Mouse (Mus musculus) liver, adult 2 months (tissue): Measurements from ENCODE around the gene Klhdc8b. TPM values are rescaled to one million over a fixed set of nuclear protein-coding genes. Genes with fewer than 3 reads are reported as not detected.

ENCODE experiments used
- DNase-seq: peaks from one replicate; pipeline ENCODE4 v3.0.0-alpha.2; 2011; ENCODE audit warnings: low read depth, low spot score; ENCODE audit errors: extremely low read depth
- H3K27ac ChIP-seq: fragments of 200-500 bp; replicated peaks from 2 replicates; pipeline ENCODE4 v1.5.1; 2012; ENCODE audit warnings: low read depth, mild to moderate bottlenecking, control low read depth, inconsistent platforms, low read length; ENCODE audit not compliant: insufficient read depth
- H3K27me3 ChIP-seq: fragments of 200-500 bp; 2 replicates; pipeline ENCODE4 v1.6.1; 2012; ENCODE audit warnings: mild to moderate bottlenecking, moderate library complexity, low read length, inconsistent platforms; ENCODE audit not compliant: control insufficient read depth, insufficient read depth
- H3K36me3 ChIP-seq: fragments of 200-500 bp; 2 replicates; pipeline ENCODE4 v1.6.1; 2012; ENCODE audit warnings: low read length, inconsistent platforms; ENCODE audit not compliant: control insufficient read depth, insufficient read depth
- H3K4me1 ChIP-seq: fragments of 200-500 bp; 2 replicates; pipeline ENCODE4 v1.6.1; 2011; ENCODE audit warnings: low read length; ENCODE audit not compliant: control insufficient read depth, insufficient read depth
- H3K4me3 ChIP-seq: fragments of 200-500 bp; 2 replicates; pipeline ENCODE4 v1.5.1; 2011; ENCODE audit warnings: low read depth, mild to moderate bottlenecking, control low read depth, low read length, moderate library complexity; ENCODE audit not compliant: insufficient read depth
- H3K79me2 ChIP-seq: fragments of 200-500 bp; 2 replicates; pipeline ENCODE4 v1.6.1; 2012; ENCODE audit warnings: inconsistent platforms, mild to moderate bottlenecking, low read length, moderate library complexity; ENCODE audit not compliant: control insufficient read depth, insufficient read depth
- H3K9ac ChIP-seq: fragments of 200-500 bp; 2 replicates; pipeline ENCODE4 v1.6.1; 2012; ENCODE audit warnings: low read depth, mild to moderate bottlenecking, control low read depth, inconsistent platforms, low read length
- CTCF ChIP-seq: fragments of 200-500 bp; IDR thresholded peaks from 2 replicates; pipeline ENCODE4 v1.5.1; 2011; ENCODE audit warnings: low read depth, low read length, control low read depth
- POLR2A ChIP-seq: fragments of 200-500 bp; IDR thresholded peaks from 2 replicates; pipeline ENCODE4 v1.6.1; 2011; ENCODE audit warnings: low read length, control low read depth; ENCODE audit not compliant: insufficient read depth; ENCODE audit errors: extremely low read depth
- WGBS: fragments of 180-500 bp; shearing (Covaris S2); methylation state at CpG from one replicate; pipeline ENCODE4 v1.1.7; 2018; 5-methylcytosine and 5-hydroxymethylcytosine counted together
- polyA plus RNA-seq: library from polyadenylated mRNA; depleted of rRNA; stranded (reverse); fragments of >200 nt; gene quantifications from 2 replicates; pipeline ENCODE4 v1.2.3, GENCODE M21; 2012
- total RNA-seq: library from RNA; depleted of rRNA; stranded (reverse); fragments of >200 nt; gene quantifications from 2 replicates; pipeline ENCODE4 v1.2.3, GENCODE M21; 2014

Gene Klhdc8b
- total and polyA plus RNA-seq, 2 experiments, result 8.7 to 25.6 TPM

- no peaks in the 10 kb centered on the region for H3K4me1 ChIP-seq
- H3K79me2 ChIP-seq, result no peaks in the 10 kb centered on the region
- peak overlapping the region; percentile 20 for H3K9ac ChIP-seq
- TF ChIP-seq POLR2A (no peak), CTCF (peak; percentile 86)
- DNase-seq, result peak; percentile 43
- no peaks in the 10 kb centered on the region for H3K27me3 ChIP-seq
- peak overlapping the region; percentile 54 for H3K4me3 ChIP-seq
- H3K27ac ChIP-seq, result no peak overlapping the region
- H3K36me3 ChIP-seq, result no peaks in the 10 kb centered on the region
- WGBS, result 6% methylated on average over 40 of the region's 40 CpGs
Measured at GRCm38 (mm10) chr9:108452291-108452906, 9.0 kb downstream of the Klhdc8b start.

- H3K9ac ChIP-seq, result no peak overlapping the region
- DNase-seq, result no peak
- H3K4me3 ChIP-seq, result no peak overlapping the region
- no peak overlapping the region for H3K27ac ChIP-seq
- no peaks in the 10 kb centered on the region for H3K36me3 ChIP-seq
- whole genome bisulfite sequencing, result 84% methylated on average over 6 of the region's 6 CpGs
- TF ChIP-seq POLR2A, result no peak
- no peak for TF ChIP-seq CTCF
- no peaks in the 10 kb centered on the region for H3K27me3 ChIP-seq
- H3K4me1 ChIP-seq, result no peaks in the 10 kb centered on the region
- H3K79me2 ChIP-seq, result no peaks in the 10 kb centered on the region
Measured at GRCm38 (mm10) chr9:108451519-108452160, 9.7 kb downstream of the Klhdc8b start.

GRCm38 (mm10) chr9:108451170-108451493, 10.2 kb downstream of the Klhdc8b start:
- H3K27ac ChIP-seq, result no peak overlapping the region
- WGBS, result 92% methylated on average over 6 of the region's 6 CpGs
- H3K4me3 ChIP-seq, result no peak overlapping the region
- no peaks in the 10 kb centered on the region for H3K27me3 ChIP-seq
- no peak overlapping the region for H3K9ac ChIP-seq
- H3K79me2 ChIP-seq, result no peaks in the 10 kb centered on the region
- no peaks in the 10 kb centered on the region for H3K4me1 ChIP-seq
- no peak for DNase-seq
- no peaks in the 10 kb centered on the region for H3K36me3 ChIP-seq
- TF ChIP-seq POLR2A (no peak), CTCF (no peak)

- no peaks in the 10 kb centered on the region for H3K4me1 ChIP-seq
- H3K27ac ChIP-seq, result no peak overlapping the region
- H3K79me2 ChIP-seq, result no peaks in the 10 kb centered on the region
- DNase-seq, result no peak
- 86% methylated on average over 21 of the region's 21 CpGs for WGBS
- no peaks in the 10 kb centered on the region for H3K27me3 ChIP-seq
- H3K9ac ChIP-seq, result no peak overlapping the region
- no peak overlapping the region for H3K4me3 ChIP-seq
- no peak for TF ChIP-seq CTCF
- no peaks in the 10 kb centered on the region for H3K36me3 ChIP-seq
Measured at GRCm38 (mm10) chr9:108450292-108451169, 10.8 kb downstream of the Klhdc8b start.

- DNase-seq, result no peak
- Histone ChIP-seq H3K27me3 (no peaks in the 10 kb centered on the region), H3K4me1 (no peaks in the 10 kb centered on the region), H3K4me3 (no peak overlapping the region), H3K27ac (no peak overlapping the region), H3K36me3 (no peaks in the 10 kb centered on the region), H3K79me2 (no peaks in the 10 kb centered on the region), H3K9ac (no peak overlapping the region)
- TF ChIP-seq CTCF, result no peak
- TF ChIP-seq POLR2A, result no peak
- 88% methylated on average over 4 of the region's 4 CpGs for WGBS
Measured at GRCm38 (mm10) chr9:108449860-108450259, 11.5 kb downstream of the Klhdc8b start.
